Mouse (Mus musculus) left cerebral cortex, postnatal 36 days (tissue): ENCODE measurements around the gene Lgals2. TPM values are rescaled to one million over a fixed set of nuclear protein-coding genes. Genes with fewer than 3 reads are reported as not detected.
"Not testable (repeated sequence)": the region's sequence is repeated elsewhere in the genome, so short reads cannot be mapped to it uniquely, and the experiment has no call there.

Source experiments
- DNase-seq, 2 experiments: peaks; one replicate each; pipeline ENCODE4 v3.0.0; 2021 to 2022; ENCODE audit warnings: low spot score in 2 of 2, mixed read lengths in 1 of 2
- intact Hi-C: fragments of 180-260 bp; cut with DNase I; formaldehyde crosslinking; loops from one replicate; pipeline ENCODE4 v1.15.1; 2025
- total RNA-seq, 2 experiments: library from RNA; stranded (reverse); gene quantifications; 2 replicates each; pipeline ENCODE4 v1.2.3; 2021

Lgals2 gene
- total RNA-seq, 2 experiments from 2014 or later, result not detected

DNA sequence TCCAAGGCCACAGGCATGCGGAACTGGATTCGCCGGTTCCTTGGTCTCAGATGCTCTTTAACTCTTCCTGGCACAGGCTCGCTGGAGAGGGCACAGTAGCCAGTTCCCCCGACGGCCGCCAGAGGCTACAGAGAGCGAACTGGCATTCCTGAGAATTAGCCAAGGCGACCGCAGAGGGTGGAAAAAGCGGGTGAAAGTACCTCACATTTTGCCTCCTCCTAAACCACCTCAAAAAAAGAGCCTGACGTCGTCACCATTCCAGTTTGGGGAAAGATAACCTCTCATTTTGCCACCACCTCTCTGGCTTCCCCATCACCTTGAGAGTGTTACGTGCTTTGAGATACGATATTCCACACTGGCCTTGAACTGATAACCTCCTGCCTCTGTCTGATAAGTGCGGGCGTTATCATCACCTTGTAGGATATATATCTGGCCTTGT lies 20.9 kb upstream of the Lgals2 start:
- intact Hi-C loops, result no loop called here
- peak; percentile 64 to 71 for DNase-seq

DNA sequence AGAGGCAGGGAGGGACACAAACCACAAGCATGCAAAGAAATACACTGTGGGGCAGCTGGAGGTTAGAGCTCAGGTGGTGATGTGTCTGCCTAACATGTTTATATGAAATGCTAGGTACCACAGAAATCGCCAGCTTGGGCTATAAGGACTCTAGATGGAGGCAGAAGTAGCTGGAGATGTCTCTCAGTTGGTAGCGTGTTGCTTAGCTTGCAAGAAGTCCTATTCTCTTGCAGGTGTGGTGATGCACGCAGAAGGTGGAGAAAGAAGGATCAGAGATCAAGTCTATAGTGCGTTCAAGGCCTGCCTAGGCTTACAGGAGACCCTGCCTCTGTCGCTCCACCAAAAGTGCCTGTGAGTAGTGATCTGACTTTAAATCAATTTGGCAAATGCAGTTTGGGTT lies 20.2 kb upstream of the Lgals2 start:
- DNase-seq, result no peak
- intact Hi-C loops, result no loop called here

DNA sequence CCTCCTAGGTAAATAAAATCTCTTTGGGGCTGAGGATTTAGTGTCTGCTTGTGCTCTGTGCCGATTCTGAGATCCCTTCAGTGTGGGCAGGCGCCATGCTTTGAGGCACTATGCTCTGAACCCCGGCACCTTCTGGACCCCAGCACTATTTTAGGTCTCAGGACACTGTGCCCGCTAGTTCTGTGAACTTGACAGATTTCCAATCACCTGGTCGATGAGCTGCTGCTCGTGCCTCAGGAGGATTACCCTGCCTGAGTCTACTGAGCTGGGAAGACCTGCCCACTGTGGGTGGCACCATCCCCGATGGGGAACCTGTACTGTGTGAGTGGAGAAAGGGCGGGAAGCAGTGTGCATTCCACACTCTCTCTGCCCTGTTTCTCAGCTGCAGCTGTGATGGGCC lies 19.7 kb upstream of the Lgals2 start:
- DNase-seq, result no peak
- intact Hi-C loops, result no loop called here

DNA sequence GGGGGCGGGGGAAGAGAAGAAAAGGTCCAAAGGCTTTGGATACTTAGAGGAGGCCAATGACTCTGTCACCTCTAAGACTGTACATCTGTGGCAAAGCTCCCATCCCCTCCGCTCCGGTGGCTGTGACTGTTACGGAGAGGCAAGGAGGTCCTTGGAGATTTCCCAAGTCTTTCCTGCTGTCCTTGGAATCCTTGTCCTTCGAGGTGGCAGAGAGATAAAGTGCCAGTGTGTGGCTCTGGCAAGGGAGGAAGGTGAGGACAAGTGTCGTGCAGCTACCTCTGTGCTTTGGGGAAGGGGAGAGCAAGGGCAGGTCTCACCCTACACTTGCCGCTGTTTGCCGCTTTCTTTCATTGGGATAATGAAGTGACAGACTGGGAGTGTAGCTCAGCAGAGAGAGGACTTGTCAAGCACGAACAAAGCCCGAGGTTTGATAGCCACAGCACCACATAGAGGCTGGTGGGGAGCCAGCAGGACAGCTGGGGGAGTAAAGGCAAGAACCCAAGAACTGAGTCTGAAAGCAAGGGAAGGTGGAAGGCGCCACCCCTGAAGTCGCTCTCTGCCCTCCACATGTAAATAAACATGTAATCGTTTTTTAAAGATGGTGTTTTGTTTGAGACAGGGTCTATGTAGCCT lies 18.6 kb upstream of the Lgals2 start:
- DNase-seq, result no peak
- intact Hi-C loops, result no loop called here

DNA sequence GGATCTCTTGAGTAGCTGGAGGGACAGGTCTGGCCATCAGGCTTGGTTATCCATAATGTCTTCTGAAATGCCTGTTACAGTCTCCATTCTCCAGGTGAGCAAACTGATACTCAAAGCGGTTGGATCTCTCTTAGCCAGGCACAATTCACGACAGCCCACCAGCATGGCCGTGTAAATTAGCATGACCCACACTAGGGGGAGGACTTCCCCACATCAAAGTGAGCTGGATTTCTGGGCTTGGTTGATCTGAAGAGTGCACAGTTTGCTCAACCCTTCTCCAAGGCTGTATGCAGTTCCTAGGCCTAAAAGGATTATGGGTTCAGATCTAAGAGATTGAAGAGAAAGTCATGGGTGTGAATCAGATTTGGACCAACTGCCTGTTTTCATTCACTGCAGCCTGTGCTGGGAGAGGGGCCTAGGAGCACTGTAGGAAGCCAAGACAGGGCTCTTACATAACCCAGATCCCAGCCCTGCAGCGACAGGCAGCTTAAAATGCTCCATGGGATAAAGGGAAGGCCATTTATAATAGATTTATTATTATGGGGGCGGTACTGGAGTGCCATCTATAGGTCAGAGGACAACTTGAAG lies 16.8 kb upstream of the Lgals2 start:
- intact Hi-C loops, result no loop called here
- DNase-seq, result no peak

DNA sequence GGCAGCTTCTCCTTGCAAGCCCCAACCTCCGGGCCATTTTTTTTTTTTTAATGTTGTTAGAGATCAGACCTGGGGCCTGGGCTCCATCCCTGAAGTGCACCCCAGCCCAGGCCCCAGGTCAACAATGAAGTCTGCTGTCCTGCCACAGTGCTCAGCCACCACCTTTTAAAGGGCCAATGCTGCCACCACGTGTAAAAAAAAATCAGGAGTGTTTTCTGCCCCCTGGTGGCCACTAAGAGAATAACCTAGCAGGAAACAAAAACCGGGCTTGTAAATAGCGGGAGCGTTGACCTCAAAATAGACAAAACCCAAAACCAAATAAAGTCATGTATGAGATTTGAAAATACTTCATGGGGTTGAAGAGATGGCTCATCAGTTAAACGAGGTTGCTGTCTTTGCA lies 14.4 kb upstream of the Lgals2 start:
- intact Hi-C loops, result loop anchor here (5.0 kb wide), 1 partner anchor 42 kb away; no protein-coding TSS in a partner anchor
- DNase-seq, result peak in 1 of 2 experiments; percentile 30

DNA sequence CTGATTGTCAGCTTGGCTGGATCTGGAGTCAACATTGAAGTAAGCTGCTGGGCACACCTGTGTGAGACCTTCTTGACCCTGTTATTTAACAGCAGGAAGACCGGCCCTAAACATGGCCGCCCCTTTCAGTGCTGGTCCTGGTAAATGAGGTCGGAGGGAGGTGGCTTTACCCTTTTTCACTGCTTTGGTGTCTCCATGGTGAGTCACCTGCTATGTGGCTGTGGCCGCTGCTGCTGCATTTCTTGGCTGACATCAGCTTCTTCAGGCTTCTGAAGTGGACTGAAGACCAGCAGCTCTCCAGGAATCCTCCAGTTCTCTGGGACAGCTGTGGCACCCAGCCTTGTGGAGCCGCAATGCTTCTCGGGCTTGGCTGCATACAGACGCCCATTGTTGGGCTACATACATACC lies 13.5 kb upstream of the Lgals2 start:
- DNase-seq, result no peak
- intact Hi-C loops, result loop anchor here (5.0 kb wide), 1 partner anchor 42 kb away; no protein-coding TSS in a partner anchor

DNA sequence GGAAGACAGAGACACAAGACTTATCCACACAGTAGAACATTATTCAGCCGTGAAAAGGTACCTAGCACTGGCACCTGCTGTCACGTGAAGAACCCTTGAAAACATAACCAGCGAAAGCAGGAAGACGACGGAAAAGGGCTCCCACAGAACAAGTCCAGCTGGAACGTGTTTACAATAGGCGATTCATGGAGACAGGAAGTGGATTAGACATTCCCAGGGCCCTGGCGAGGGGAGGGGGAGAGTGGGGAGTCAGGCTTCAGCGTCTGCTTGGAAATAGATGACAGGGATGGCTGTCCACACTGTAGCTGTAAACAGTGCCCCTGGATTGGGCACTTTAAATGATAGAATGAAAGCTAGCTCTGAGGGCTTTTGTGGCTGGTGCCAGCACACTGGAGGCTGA lies 13.1 kb upstream of the Lgals2 start:
- no peak for DNase-seq
- intact Hi-C loops, result loop anchor here (5.0 kb wide), 1 partner anchor 41 kb away; no protein-coding TSS in a partner anchor

DNA sequence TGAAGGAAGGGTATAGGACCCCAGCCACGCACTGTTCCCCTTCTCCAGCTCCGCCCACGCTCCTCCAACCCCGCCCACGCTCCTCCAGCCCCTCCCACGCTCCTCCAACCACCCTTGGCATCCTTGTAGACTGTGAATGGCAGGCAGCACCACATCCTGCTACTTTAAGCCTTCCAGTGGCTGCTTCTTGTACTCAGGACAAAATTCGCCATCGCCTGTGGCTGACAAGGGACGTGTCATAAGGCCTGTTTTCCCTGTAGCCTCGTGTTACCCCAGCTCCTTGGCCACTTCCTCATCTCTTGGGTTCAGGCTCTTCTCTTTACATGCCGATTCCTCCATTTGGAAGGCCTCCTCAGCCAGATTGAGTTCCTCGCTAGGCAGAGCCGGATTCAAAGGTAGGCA lies 8.5 kb upstream of the Lgals2 start:
- intact Hi-C loops, result no loop called here
- no peak for DNase-seq

DNA sequence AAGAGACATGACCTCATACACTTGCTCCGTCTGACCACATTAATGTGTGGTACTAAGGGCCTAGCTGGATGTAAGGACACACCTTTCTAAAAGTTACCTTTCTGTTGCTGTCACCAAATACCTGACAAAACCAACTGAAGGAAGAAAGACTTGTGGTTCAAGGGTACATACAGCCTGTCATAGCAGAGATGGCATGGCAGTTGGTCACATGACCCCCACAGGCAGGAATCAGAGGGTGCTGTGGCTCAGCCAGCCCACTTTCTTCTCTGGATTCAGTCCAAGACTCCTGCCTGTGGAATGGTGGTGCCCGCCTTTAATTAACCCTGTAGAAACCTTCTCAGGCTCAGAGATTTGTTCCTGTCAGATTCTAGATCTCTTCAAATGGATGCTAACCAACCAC lies 7.8 kb upstream of the Lgals2 start:
- no peak for DNase-seq
- intact Hi-C loops, result no loop called here

DNA sequence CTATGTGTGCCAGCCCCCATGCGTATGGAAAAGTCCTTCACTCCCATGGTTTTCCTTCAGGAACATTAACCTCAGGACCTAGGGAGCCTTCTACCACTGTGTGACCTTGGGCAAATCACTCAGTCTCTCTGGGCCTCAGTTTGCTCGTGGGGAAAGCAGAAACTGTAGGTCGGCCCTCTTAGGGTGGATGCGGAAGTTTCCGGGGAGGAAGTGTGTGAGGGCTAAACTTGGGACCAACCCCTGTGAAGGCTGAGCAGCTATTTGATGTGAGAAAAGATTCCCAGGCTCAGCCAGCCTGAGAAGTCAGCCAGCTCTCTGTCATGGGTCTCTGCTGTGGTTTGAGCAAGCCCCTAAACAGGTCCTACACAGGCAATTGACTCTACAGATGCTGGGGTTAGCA lies 7.0 kb upstream of the Lgals2 start:
- intact Hi-C loops, result no loop called here
- DNase-seq, result no peak

DNA sequence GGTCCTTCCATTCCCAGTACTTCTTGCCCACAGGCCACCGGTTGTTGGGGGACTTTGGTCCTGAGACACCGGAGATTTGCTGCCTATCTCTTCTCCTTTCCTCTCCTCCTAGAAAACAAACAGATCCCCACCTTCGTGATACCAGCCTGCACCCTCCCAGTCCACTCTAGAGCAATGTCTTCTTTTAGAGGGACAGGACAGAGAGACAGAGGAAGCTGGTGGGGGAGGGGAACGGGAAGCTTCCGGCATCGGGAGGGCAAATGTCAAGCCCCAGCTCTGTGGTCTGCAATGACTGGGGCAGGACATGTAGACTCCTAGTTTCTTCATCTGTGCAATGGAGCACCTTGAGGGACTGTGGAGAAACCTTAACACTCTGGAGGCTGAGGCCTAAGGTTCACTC lies 4.4 kb upstream of the Lgals2 start:
- no peak for DNase-seq
- intact Hi-C loops, result no loop called here

DNA sequence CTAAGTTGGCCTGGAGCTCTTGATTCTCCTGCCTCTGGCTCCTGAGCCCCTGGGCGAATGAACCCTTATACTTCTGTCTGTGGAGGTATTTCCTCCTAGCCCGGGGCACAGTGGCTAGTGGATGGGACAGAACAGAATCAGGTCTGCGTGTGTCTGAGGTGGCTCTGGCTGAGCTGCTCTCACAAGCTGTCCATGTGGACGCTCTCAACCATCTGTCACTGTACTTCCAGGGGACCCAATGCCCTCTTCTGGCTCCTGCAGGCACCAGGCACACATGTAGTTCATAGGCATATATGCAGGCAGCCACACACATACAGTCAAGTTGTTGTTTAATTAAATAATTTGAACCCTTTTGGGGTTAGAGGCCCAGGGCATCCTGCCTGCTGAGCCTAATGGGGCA lies 4.0 kb upstream of the Lgals2 start:
- no peak for DNase-seq
- intact Hi-C loops, result no loop called here

DNA sequence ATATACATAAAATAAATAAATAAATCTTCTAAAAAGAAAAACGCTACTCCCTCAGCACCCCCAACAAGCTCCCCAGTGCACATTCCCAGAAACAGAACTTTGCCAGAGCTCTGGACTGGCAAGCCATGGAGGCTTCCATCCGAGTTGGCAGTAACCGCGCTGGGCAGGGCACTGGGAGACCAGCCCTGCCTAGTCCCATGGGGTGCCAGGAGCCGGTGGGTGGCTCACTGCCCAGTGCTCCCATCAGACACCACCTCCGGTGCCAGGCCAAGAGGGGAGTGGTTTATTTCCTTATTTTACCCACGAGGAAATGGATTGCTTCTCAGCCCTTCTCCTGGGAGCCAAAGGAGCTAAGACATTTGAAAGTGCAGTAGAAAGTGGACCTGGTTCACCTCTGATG lies 1.7 kb upstream of the Lgals2 start:
- intact Hi-C loops, result no loop called here
- no peak for DNase-seq

DNA sequence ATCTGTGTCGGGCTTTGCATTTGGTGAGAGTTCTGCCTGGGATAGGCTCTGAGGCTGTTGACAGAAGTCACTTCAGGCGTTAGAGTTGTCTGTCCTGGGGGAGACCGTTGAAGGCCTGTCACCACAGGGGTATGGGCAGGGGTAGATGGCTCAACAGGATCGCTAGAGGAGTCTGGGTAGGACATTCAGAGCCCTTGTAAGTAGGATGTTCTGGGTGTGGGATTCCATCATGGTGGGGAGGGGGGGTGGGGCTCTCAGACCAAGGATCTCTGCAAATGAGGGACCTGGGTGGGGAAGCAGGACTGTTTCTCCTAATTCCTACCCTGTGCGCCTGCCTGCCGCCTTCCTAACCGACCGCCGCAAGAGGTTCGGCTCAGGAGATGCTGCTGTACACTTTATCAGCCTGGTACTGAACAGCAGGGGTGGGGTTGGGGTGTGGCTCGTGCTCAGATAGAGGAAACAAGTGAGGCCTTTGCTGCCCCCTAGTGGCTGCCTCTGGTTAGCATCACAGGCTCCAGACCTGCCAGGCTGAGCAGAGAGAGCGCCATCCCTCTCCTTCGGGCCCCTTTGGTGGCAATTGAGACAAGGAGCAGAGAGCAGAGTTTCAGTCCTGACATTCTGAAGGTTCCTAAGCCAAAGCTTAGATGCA lies 3.7 kb downstream of the Lgals2 start:
- intact Hi-C loops, result loop anchor here (5.0 kb wide), 1 partner anchor 229 kb away; no protein-coding TSS in a partner anchor
- peak; percentile 85 to 87 for DNase-seq

DNA sequence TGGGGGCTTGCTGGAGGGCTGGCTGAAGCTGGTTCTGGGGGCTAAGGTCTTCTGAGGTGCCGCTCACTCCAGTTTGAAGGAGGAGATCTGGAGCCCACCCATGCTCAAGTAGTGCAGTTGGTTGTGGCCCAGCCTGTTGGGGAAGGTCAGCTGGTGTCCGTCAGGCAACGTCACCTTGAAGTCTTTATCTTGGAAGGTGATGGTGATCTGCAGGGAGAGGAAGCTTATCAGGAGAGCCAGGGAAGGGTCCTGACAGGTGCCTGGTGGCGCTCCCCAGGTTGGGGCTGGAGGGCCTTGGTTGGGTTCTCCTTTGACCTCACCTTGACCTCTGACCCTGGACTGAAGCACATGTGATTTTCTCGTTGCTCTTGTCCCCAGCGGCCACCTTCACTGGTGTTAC lies 4.4 kb downstream of the Lgals2 start:
- intact Hi-C loops, result loop anchor here (5.0 kb wide), 1 partner anchor 229 kb away; no protein-coding TSS in a partner anchor
- no peak for DNase-seq

DNA sequence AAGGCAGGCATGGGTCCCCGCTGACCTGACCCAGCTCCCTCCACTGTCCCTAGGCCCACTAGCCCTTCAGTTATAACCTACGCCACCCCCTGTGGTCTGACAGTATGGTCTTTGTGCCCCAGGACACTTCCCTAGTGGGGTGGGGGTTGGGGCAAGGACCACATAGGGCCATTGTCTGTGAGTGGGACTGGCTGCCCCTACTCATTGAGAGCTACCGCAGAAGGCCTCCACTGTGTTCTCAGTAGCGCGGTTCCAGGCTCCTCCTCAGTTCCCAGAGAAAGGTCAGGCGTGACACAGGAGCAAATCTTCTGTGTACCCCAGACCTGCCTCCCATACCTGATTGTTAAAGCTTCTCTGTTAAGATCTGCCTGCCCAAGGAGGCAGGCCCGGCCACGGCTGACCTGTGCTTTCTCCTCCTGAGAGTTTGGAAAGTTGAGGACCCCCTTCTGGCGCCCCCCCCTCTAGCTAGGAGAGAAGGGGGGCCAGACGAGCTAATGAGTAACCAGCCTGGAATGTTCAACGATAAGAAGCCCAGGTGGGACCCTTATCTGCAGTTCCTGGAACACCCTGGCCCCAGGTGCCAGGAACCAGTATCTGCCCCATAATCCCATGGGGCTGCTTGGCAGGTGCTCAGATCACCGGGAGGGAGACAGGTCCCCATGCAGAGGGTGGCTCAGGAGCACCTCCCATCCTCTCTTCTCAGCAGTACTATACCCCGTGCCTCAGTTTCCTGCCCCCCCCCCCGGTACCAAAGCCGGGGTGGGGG lies 5.1 kb downstream of the Lgals2 start:
- no peak for DNase-seq

DNA sequence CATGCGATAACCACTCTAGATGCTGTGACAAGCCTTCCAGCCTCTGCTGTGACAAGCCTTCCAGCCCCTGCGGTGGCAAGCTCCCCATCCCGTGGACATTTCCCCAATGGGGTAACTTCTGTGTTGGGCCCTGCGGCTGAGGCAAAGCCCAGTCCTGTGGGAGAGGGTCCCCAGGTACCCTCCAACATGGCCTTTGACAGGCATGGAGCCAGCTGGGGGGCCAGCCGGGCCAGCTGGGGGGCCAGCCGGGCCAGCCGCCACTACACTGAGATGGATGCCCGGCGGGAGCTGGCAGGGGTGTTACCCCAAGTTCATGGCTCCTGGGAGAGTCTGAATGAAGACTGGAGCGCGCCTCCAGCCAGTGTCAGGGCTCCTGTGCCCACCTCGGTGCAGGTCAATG lies 5.8 kb downstream of the Lgals2 start:
- DNase-seq, result no peak
- intact Hi-C loops, result loop anchor here (2.0 kb wide), 1 partner anchor 23 kb away; no protein-coding TSS in a partner anchor

More for the DNA sequence above, 5.1 kb downstream of the Lgals2 start:
- intact Hi-C loops, result loop anchor here (5.0 kb wide), 1 partner anchor 228 kb away; no protein-coding TSS in a partner anchor

DNA sequence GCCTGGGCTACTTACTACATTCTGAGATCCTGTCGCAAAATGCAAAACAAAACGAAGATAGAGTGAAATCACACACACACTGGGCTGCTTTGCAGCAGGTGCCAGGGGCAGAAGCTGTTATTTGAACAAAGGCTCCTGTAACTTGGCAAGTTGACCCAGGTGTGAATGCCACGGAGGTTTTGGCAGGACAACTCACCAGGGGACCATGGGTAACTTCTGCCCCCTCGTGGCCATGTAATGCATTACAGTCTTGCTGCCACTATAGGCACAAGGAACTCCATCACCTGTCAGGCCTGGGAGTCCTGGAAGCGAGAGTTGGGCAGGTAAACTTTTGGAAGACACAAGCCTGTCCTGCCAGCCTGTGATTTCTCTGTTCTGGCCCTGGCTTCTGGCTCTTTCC lies 6.9 kb downstream of the Lgals2 start:
- DNase-seq, result peak; percentile 59 to 73
- intact Hi-C loops, result loop anchor here (2.0 kb wide), 1 partner anchor 22 kb away; no protein-coding TSS in a partner anchor

DNA sequence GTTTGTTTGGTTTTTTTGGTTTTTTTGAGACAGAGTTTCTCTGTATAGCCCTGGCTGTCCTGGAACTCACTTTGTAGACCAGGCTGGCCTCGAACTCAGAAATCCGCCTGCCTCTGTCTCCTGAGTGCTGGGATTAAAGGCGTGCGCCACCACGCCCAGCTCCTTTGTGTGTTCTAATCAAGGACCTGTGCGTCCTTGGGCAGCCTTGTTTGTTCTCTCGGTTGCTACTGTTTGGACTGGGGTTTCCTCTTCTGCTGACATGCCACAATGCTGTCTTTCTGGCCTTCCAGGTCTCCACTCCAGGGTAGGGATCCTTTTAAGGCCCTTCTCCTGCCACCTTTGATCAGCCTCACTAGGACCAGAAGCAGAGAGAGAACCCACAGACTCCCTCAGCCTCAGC lies 8.5 kb downstream of the Lgals2 start:
- intact Hi-C loops, DNase-seq: not testable (repeated sequence)
